Mouse (Mus musculus): ENCODE data around the gene Rpl41.
"Not testable (repeated sequence)": the region's sequence is repeated elsewhere in the genome, so short reads cannot be mapped to it uniquely, and the experiment has no call there.

The Rpl41 gene

DNA sequence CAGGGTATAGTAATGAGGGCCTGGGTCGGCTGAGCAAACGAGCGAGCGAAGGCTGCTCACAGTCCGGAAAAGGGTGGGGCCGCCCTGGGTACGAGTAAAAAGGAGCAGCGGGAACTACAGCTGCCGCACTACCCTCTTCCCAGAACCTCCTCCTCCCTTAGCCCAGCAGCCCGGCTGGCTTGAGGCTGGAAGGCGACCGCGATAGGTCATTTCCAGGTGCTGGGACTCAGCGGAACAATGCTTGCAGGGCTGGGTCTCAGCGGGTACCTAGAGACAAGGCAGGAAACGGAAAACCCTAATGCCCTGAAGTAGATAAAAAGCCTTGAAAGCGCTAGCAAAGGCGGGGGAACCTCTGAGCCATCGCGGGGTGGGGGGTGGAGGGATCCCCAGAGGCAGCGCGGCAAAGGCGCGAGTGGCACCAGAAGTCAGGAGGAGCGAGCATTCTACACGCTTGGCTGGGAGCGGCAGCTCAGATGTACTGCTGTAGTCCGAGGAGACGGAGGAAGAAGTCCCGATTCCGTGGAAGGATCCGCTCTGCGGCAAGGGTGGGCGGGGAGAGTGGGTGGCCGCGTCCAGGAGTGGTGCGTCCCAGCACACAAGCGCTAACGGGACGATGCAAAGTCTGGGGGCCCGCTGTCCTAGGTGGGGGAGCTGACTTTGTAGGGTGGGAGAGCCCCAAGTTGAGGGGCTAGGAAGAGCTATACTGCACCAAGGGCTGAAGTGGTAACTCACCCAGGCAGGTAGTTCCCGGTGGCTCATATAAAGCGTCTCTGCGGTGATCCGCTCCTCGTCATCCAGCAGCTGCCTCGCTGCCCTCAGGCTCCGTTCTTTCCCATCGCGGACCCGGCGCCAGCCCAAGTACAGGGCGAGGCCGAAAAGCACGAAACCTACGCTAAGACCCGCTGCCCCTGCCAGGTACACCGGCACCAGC is 24.1 kb downstream of the Rpl41 start:
- DNase-seq (ENCODE audit: low spot score in 2 of 2), result peak; percentile 54 to 58

DNA sequence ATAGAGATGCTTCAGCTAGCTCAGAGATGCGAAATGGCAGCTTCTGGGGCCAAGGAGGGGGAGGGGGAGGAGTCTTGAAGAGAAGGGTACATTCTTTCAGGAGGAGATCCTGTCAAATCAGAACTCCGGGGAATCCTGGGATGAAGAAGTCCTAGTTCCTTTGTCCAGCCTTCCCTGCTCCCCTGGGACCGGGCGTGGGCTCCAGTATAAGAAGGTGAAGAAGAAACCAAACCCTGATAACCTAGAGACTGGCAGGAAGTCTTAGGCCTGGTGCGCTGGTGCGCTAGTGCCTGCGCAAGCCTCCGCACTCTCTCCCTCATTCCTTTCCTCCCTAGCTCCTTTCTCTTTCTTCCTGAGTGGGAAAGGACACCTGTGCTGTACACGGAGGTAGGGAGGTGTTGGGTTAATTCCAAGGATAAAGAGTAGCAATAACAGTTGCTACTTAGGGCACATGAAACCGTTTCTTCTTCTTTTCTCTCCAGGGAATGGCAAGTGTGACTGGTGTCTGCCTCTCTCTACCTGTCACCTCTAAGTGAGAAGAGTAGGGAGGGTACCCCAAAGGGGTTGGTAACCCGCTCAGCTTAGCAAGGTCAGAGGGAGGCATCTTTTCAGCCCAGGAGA is 24.9 kb downstream of the Rpl41 start:
- no peak for DNase-seq (ENCODE audit: low spot score in 2 of 2)

DNA sequence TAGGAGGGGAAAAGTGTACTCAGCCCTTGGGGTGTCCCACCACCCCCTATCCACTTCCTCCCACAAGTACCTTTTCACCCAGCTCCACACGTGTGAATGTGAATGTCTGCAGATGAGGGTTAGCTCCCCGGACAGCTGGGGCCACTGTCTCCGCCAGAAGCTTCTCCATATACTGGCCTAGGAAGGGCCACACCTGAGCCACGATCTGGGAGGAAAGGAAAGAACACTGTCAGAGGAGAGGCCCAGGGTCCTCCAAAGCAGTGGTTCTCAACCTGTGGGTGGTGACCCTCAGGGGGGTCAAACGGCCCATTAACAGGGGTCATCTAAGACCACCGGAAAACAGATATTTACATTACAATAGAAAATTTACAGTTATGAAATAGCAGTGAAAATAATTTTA is 26.8 kb downstream of the Rpl41 start:
- no peak for DNase-seq (ENCODE audit: low spot score in 2 of 2)

- no peak for DNase-seq (ENCODE audit: low spot score in 2 of 2)
Measured at GRCm38 (mm10) chr10:128520591-128520990, 28.5 kb downstream of the Rpl41 start.

- DNase-seq (ENCODE audit: low spot score in 2 of 2), result peak; percentile 37 to 53
Measured at GRCm38 (mm10) chr10:128518833-128519232, 30.3 kb downstream of the Rpl41 start.

DNA sequence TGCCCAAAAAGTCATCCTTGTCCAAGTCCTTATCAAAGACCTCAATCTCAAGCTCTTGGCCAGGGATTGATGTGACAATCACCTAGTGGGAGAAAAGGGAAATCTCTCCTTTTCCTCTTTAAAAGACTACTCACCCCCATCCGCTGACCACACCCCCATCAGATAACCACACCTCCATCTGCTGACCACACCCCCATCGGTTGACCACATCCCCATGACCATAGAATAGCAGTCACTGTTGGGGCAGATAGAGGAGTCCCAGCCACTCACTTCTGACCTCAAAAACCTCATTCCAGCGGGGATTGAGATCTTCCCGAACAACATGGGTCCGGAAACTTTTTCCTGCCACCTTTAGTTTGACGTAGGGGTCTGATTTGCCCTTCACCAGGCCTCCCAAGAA is 32.4 kb downstream of the Rpl41 start:
- no peak for DNase-seq (ENCODE audit: low spot score in 2 of 2)

- no peak for DNase-seq (ENCODE audit: low spot score in 2 of 2)
Measured at GRCm38 (mm10) chr10:128516029-128516428, 33.1 kb downstream of the Rpl41 start.

DNA sequence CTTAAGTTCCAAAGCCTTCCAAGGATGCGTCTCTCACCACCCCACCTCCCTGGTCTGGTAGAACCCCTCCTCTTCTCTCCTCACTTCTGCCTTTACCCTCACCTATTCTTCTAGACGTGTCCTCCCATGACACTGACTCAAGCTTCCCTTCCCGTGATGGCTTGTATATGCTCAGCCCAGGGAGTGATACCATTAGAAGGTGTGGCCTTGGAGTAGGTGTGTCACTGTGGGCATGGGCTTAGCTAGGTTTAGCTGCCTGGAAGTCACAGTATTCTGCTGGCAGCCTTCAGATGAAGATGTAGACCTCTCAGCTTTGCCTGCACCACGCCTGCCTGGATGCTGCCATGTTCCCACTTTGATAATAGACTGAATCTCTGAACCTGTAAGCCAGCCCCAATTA is 34.1 kb downstream of the Rpl41 start:
- DNase-seq (ENCODE audit: low spot score in 2 of 2), result no peak

- DNase-seq (ENCODE audit: low spot score in 2 of 2), result no peak
Measured at GRCm38 (mm10) chr10:128511761-128512160, 37.3 kb downstream of the Rpl41 start.

GRCm38 (mm10) chr10:128511189-128511588 is 37.9 kb downstream of the Rpl41 start:
- no peak for DNase-seq (ENCODE audit: low spot score in 2 of 2)

GRCm38 (mm10) chr10:128510301-128510700 is 38.8 kb downstream of the Rpl41 start:
- DNase-seq (ENCODE audit: low spot score in 2 of 2), result no peak

DNA sequence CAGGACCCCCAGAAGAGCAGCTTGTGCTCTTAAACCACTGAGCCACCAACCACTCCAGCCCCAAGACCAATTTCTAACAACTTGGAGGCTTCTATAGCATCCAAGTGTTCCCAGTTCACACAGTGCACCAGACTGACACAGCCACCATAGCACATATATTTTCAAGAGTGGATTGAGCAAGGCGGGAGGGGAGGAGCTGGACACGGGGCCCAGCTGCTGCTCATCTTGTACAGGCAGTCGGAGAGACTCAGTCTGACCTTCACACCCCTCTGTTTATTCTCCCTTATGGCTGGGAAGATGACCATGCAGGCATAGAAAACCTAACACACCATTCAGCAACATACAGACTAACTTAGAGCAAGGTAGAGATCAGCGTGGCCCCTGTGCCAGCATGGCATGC is 39.3 kb downstream of the Rpl41 start:
- no peak for DNase-seq (ENCODE audit: low spot score in 2 of 2)

DNA sequence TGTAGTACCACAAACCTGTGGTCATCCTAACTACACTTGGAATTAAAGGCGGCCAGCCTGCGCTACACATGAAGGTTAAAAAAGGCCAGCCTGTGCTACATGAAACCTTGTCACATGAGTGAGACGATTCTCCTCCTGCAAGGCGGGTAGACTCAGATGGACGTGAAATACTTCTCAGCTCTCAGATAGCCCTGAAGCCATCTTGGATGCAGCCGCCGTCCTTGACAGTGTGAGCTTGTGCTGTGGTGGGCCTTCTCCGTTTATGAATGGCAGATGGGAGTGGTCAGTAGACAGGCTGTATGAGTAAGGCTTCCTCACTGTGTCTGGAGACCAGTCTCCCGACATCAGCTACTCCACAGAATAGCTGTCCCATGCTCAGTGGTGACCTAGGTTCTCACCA is 39.9 kb downstream of the Rpl41 start:
- DNase-seq (ENCODE audit: low spot score in 2 of 2), result no peak

- no peak for DNase-seq (ENCODE audit: low spot score in 2 of 2)
Measured at GRCm38 (mm10) chr10:128508260-128508659, 40.8 kb downstream of the Rpl41 start.

DNA sequence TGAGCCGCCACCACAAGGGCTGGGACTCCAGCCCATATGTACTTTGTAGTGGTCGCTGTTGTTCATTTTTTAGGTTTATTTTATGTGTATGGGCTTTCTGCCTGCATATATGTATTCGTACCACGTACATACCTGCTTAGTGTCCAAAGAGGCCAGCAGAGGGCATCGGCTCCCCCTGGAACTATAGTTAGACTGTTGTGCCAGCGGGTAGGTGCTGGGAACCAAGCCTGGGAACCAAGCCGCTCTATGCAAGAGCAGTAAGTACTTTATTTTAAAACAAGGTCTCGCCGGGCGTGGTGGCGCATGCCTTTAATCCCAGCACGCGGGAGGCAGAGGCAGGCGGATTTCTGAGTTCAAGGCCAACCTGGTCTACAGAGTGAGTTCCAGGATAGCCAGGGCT is 43.1 kb downstream of the Rpl41 start:
- no peak for DNase-seq (ENCODE audit: low spot score in 2 of 2)

- not testable (repeated sequence) for DNase-seq (ENCODE audit: low spot score in 2 of 2)
Measured at GRCm38 (mm10) chr10:128505371-128505667, 43.8 kb downstream of the Rpl41 start.

- DNase-seq (ENCODE audit: low spot score in 2 of 2), result no peak
Measured at GRCm38 (mm10) chr10:128504641-128505370, 44.3 kb downstream of the Rpl41 start.

- no peak for DNase-seq (ENCODE audit: low spot score in 2 of 2)
Measured at GRCm38 (mm10) chr10:128504012-128504411, 45.1 kb downstream of the Rpl41 start.

DNA sequence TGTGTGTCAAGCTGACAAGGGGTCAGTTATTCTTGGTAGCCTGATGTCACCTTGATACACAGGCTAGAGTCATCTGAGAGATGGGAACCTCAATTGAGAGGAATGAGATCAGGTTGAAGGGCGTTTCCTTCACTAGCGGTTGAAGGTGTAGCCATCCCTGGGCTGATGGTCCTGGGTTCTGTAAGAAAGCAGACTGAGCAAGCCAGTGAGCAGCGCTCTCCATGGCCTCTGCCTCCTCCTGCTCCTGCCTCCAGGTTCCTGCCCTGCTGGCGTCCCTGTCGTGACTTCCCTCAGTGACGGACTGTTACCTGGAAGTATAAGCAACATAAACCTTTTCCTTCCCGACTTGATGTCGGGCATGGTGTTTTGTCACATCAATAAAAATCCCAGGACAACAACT is 45.6 kb downstream of the Rpl41 start:
- no peak for DNase-seq (ENCODE audit: low spot score in 2 of 2)

DNA sequence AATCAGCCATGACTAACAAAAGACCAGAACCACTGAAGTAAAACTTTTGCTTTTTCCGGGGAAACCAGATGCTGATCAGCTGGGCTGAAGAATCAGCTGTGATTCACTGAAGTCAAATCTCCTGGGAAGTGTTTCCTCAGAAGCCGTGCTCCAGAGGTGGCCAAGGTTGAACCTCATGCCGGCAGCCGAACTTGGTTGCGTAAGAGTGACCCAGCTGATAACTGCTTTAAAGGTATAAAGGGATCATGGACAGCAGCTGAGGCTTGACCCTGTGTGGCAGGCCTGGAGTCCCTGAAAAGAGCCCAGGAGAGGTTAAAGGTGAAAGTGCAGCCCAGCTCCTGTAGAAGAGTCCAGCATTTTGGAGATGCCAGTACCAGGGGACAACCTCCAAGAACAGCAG is 46.8 kb downstream of the Rpl41 start:
- DNase-seq (ENCODE audit: low spot score in 2 of 2), result no peak

DNA sequence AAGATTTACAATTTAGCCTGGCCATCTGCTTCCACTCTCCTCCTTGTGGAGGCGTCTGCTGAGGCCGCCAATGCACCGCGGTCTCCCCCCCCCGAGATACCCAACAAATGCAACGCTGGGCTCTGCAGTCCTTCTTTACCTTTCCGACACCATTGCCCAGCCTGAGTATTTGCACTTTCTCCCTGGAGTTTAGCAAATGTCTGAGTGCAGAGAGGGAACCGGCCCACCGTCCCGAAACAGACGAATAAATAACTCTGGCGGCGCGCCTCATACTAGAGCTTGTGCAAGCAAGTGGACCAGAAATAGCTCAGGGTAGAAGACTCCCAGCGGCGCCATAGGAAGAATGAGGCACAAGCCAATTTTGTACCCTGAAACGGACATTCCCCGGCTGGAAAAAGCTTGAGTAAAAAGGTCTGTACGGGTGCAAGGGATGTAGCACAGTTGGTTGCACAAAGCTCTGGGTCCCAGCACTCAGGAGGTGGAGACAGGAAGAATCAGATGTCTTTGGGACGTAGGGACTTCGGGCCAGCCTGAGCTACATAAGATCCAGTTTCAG is 49.9 kb downstream of the Rpl41 start:
- DNase-seq (ENCODE audit: low spot score in 2 of 2), result peak; percentile 63 to 73

DNA sequence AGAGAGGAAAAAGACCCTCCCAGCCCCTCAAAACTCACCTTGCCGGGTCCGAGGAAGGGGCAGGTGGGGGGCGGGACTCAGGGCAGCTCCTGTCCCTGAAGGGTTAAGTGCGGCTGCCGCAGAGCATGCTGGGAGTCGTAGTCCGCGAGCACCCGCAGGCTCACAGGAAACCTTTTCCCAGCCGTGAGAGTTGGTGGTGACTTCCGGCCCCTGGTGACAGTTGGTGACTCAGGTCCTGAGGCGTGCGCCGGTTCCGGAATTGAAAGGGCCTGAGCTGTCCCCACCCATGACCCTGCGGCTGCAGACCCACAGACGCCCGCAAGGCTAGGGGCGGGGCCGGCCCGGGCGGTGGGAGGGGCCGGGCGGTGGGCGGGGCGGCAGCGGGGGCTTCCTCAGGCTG is 50.5 kb downstream of the Rpl41 start, which contains the start of gene Myl6b:
Myl6b (minus strand) TSS at position 96 of the 400 bp plus-strand sequence.
- peak; percentile 95 for DNase-seq (ENCODE audit: low spot score in 2 of 2)
